18 mouse cellular contexts compared by ENCODE assay signal in the genomic region with DNA sequence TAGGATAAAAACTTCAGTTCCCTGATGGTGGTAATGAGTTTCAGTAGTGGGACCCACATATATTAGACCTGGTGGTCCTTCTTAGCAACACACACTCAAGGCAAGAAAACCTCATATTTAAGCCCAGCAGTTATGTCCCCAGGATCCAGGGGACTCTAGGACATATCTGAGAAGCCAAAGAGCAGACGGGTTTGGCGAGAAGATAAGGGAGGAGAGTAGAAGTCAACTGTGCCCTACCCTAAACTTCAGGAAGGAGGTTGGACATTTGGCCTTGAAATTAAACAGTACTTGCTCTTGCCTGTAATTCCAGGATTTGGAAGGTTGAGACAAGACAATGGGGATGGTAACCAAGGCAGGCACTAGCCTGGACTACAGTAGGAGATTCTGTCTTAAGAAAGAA. TPM values are rescaled to one million over a fixed set of nuclear protein-coding genes. Genes with fewer than 3 reads are reported as not detected.
A peak's percentile ranks its signal among the peaks of the same experiment; 100 is the strongest.
DNase-seq lines count a peak whose midpoint lies in the region; ATAC-seq and TF ChIP-seq lines count a peak whose summit lies in the region.
"Had no signal": no experiment of that assay in that cellular context is flagged by ENCODE, and none has a peak within 500 bp of the region (broad histone marks: within the 10 kb centered on the region; RNA-seq: fewer than 3 reads in every experiment).

No protein-coding gene starts in this region.

- no peak for TF ChIP-seq CTCF in kidney, adult 2 months (conservative IDR thresholded peaks at IDR 0.05; ENCODE audit: insufficient read depth, insufficient read length, low read depth, low read length)

- ATAC-seq in liver, embryonic 16.5 days (ENCODE audit: low read depth): peak; percentile 47
- ATAC-seq in midbrain, embryonic 11.5 days (ENCODE audit: low FRiP score): no peak
- ATAC-seq: forebrain, postnatal 0 days; hindbrain, postnatal 0 days; intestine, embryonic 16.5 days had no signal

- H3K4me2 ChIP-seq in liver, embryonic 16.5 days (ENCODE audit: low read depth, low read length): peak overlapping the region; percentile 45
- no peak overlapping the region for H3K4me2 ChIP-seq in midbrain, embryonic 11.5 days
- H3K4me2 ChIP-seq: lung, embryonic 15.5 days had no signal

- no peak for TF ChIP-seq POLR2A in kidney, adult 2 months (IDR thresholded peaks at IDR 0.05; ENCODE audit: low read depth, low read length)

- H3K27me3 ChIP-seq in liver, embryonic 16.5 days (ENCODE audit: control insufficient read depth, insufficient read depth, low read depth, low read length): no peaks in the 10 kb centered on the region
- H3K27me3 ChIP-seq in midbrain, embryonic 11.5 days (ENCODE audit: control insufficient read depth, insufficient read depth, low read length): no peaks in the 10 kb centered on the region
- H3K27me3 ChIP-seq in kidney, adult 2 months (replicated peaks; ENCODE audit: control insufficient read depth, insufficient read depth, low read length): no peaks in the 10 kb centered on the region
- H3K27me3 ChIP-seq: lung, embryonic 15.5 days had no signal

- peak overlapping the region; percentile 6; the same call in 1 of the 2 replicates for H3K9ac ChIP-seq in liver, embryonic 16.5 days (ENCODE audit: low read depth, low read length)
- H3K9ac ChIP-seq in midbrain, embryonic 11.5 days (ENCODE audit: low read length): no peak overlapping the region
- H3K9ac ChIP-seq: forebrain, postnatal 0 days; lung, embryonic 15.5 days had no signal

- H3K9me3 ChIP-seq in liver, embryonic 16.5 days (replicated peaks; ENCODE audit: control insufficient read depth, low read length): no peaks in the 10 kb centered on the region; the same call in 1 of the 2 replicates
- H3K9me3 ChIP-seq in midbrain, embryonic 11.5 days (ENCODE audit: control insufficient read depth, low read length): no peaks in the 10 kb centered on the region
- H3K9me3 ChIP-seq: forebrain, embryonic 10.5 days; lung, embryonic 15.5 days had no signal

- H3K4me1 ChIP-seq in liver, embryonic 16.5 days (ENCODE audit: control insufficient read depth, low read depth, low read length): peaks cover 10% of the 10 kb centered on the region
- 0 out of 2 replicates have a peak, but pooled peaks cover 2% of the 10 kb centered on the region for H3K4me1 ChIP-seq in midbrain, embryonic 11.5 days (ENCODE audit: control insufficient read depth, insufficient read depth, low read length)
- H3K4me1 ChIP-seq in kidney, adult 2 months (ENCODE audit: control insufficient read depth, insufficient read depth, low read length): no peaks in the 10 kb centered on the region

- intact Hi-C loops in left cerebral cortex, postnatal 14 days (cut with DNase I): loop anchor here (5.0 kb wide), 2 partner anchors 53 to 443 kb away; a partner anchor contains a TSS

- DNase-seq in MEL-GATA-1-ER (ENCODE audit: extremely low read depth, low read depth) (peak; percentile 57), liver (peak; percentile 57)
- DNase-seq in c-Kit-negative CD71-positive TER-119-positive erythroid progenitor cells, embryonic 14.5 days (ENCODE audit: low read depth, low spot score): peak; percentile 66
- DNase-seq in midbrain, embryonic 11.5 days (ENCODE audit: low spot score, missing footprints): no peak
- no peak for DNase-seq in kidney, adult 2 months
- DNase-seq in left cerebral cortex, postnatal 14 days (ENCODE audit: low spot score in 2 of 2): no peak
- DNase-seq: adrenal gland, postnatal 36 days; cerebellum, adult 9-10 months; forebrain, postnatal 0 days; kidney, postnatal 36 days; lung, postnatal 4 days; thymus, adult 2 months had no signal

- H3K36me3 ChIP-seq in liver, embryonic 16.5 days (ENCODE audit: control insufficient read depth, insufficient read depth): no peaks in the 10 kb centered on the region
- no peaks in the 10 kb centered on the region for H3K36me3 ChIP-seq in midbrain, embryonic 11.5 days (ENCODE audit: control insufficient read depth, insufficient read depth, low read length)
- H3K36me3 ChIP-seq in kidney, adult 2 months (ENCODE audit: control insufficient read depth, insufficient read depth, low read length): no peaks in the 10 kb centered on the region
- H3K36me3 ChIP-seq: lung, embryonic 15.5 days had no signal

- peak overlapping the region; percentile 91 for H3K27ac ChIP-seq in liver, embryonic 16.5 days (ENCODE audit: low read length)
- H3K27ac ChIP-seq in midbrain, embryonic 11.5 days (ENCODE audit: low read depth, low read length): no peak overlapping the region
- no peak overlapping the region for H3K27ac ChIP-seq in kidney, adult 2 months (ENCODE audit: insufficient read depth, low read depth, low read length)
- H3K27ac ChIP-seq: hindbrain, postnatal 0 days; lung, embryonic 15.5 days had no signal

- 48% methylated on average over 2 of the region's 2 CpGs for WGBS in liver, embryonic 16.5 days (ENCODE audit: insufficient replicate concordance)
- 88% methylated on average over 2 of the region's 2 CpGs for WGBS in midbrain, embryonic 11.5 days
- WGBS in kidney, adult 2 months: 98% methylated on average over 2 of the region's 2 CpGs

- no peak overlapping the region for H3K4me3 ChIP-seq in liver, embryonic 16.5 days (ENCODE audit: low read depth, low read length)
- H3K4me3 ChIP-seq in midbrain, embryonic 11.5 days (ENCODE audit: low read depth, low read length): no peak overlapping the region
- H3K4me3 ChIP-seq in kidney, adult 2 months (ENCODE audit: insufficient read depth, low read depth, low read length): no peak overlapping the region
- H3K4me3 ChIP-seq: forebrain, embryonic 10.5 days; lung, embryonic 15.5 days; midbrain, embryonic 10.5 days had no signal

RNA-seq across cellular contexts. Expression of a gene that starts 3.6 kb away (rescaled TPM):
- 28.0 and 31.1 TPM in 2 replicates for polyA plus RNA-seq in liver, embryonic 16.5 days (2015; fragmentation: Nextera tagmentation; extraction: Ambion mirVana)
- polyA plus RNA-seq in midbrain, embryonic 11.5 days (2014; fragmentation: Nextera tagmentation; extraction: Ambion mirVana): 74.5 and 75.1 TPM in 2 replicates
- polyA plus RNA-seq in kidney, adult 2 months (2012; rRNA removed): 34.3 and 37.3 TPM in 2 replicates
- 10 to 100 TPM; 71.8 to 73.7 TPM for total RNA-seq in left cerebral cortex, postnatal 14 days (2021)

RNA-seq across cellular contexts. Expression of a gene that starts 39.1 kb away (rescaled TPM):
- polyA plus RNA-seq in liver, embryonic 16.5 days (2015; fragmentation: Nextera tagmentation; extraction: Ambion mirVana): 21.3 and 24.6 TPM in 2 replicates
- polyA plus RNA-seq in midbrain, embryonic 11.5 days (2014; fragmentation: Nextera tagmentation; extraction: Ambion mirVana): 14.4 and 17.6 TPM in 2 replicates
- polyA plus RNA-seq in kidney, adult 2 months (2012; rRNA removed): 125 and 144 TPM in 2 replicates
- 1 to 10 TPM; 5.4 to 6.4 TPM for total RNA-seq in left cerebral cortex, postnatal 14 days (2021)

RNA-seq across cellular contexts. Expression of a gene that starts 48.0 kb away (rescaled TPM):
- 69.0 and 70.6 TPM in 2 replicates for polyA plus RNA-seq in liver, embryonic 16.5 days (2015; fragmentation: Nextera tagmentation; extraction: Ambion mirVana)
- 117 and 121 TPM in 2 replicates for polyA plus RNA-seq in midbrain, embryonic 11.5 days (2014; fragmentation: Nextera tagmentation; extraction: Ambion mirVana)
- 61.3 and 69.7 TPM in 2 replicates for polyA plus RNA-seq in kidney, adult 2 months (2012; rRNA removed)
- total RNA-seq in left cerebral cortex, postnatal 14 days (2021): 10 to 100 TPM; 57.2 to 58.8 TPM

RNA-seq across cellular contexts. Expression of a gene that starts 48.1 kb away (rescaled TPM):
- 6.6 and 7.7 TPM in 2 replicates for polyA plus RNA-seq in liver, embryonic 16.5 days (2015; fragmentation: Nextera tagmentation; extraction: Ambion mirVana)
- 1.7 and 2.1 TPM in 2 replicates for polyA plus RNA-seq in midbrain, embryonic 11.5 days (2014; fragmentation: Nextera tagmentation; extraction: Ambion mirVana)
- polyA plus RNA-seq in kidney, adult 2 months (2012; rRNA removed): 8.9 and 15.5 TPM in 2 replicates
- total RNA-seq in left cerebral cortex, postnatal 14 days (2021): 1 to 10 TPM; 5.5 to 6.0 TPM

RNA-seq across cellular contexts. Expression of a gene that starts 54.0 kb away (rescaled TPM):
- 19.9 and 25.7 TPM in 2 replicates for polyA plus RNA-seq in liver, embryonic 16.5 days (2015; fragmentation: Nextera tagmentation; extraction: Ambion mirVana)
- polyA plus RNA-seq in midbrain, embryonic 11.5 days (2014; fragmentation: Nextera tagmentation; extraction: Ambion mirVana): 30.5 and 31.6 TPM in 2 replicates
- polyA plus RNA-seq in kidney, adult 2 months (2012; rRNA removed): 91.7 and 131 TPM in 2 replicates
- 10 to 100 TPM; 32.1 to 38.5 TPM for total RNA-seq in left cerebral cortex, postnatal 14 days (2021)

Comparison
In these comparisons a context has a peak if more than half of its experiments do, and no peak if none do; other contexts are left out.
1. DNase-seq: peak in MEL-GATA-1-ER (single experiment), c-Kit-negative CD71-positive TER-119-positive erythroid progenitor cells, embryonic 14.5 days (single experiment) and liver (single experiment); none in midbrain, embryonic 11.5 days (single experiment), kidney, adult 2 months (single experiment) and left cerebral cortex, postnatal 14 days (0 of 2).